Mouse (Mus musculus): ENCODE results near the gene Cacna2d3. TPM values are rescaled to one million over a fixed set of nuclear protein-coding genes. Genes with fewer than 3 reads are reported as not detected.

Gene Cacna2d3
- polyA plus RNA-seq, 1 experiment from 2014 or later, result 37.5 TPM

GRCm38 (mm10) chr14:29051951-29052835 is 669.5 kb downstream of the Cacna2d3 start:
- Histone ChIP-seq H3K9ac (no peak overlapping the region), H3K27ac (replicated peaks) (no peak overlapping the region), H3K27me3 (no peaks in the 10 kb centered on the region), H3K4me3 (replicated peaks) (no peak overlapping the region), H3K4me2 (replicated peaks) (no peak overlapping the region), H3K36me3 (no peaks in the 10 kb centered on the region), H3K9me3 (replicated peaks) (no peaks in the 10 kb centered on the region), H3K4me1 (no peaks in the 10 kb centered on the region)
- 55% methylated on average over 16 of the region's 16 CpGs for WGBS
- no peak for ATAC-seq (ENCODE audit: insufficient number of reproducible peaks, low FRiP score, low TSS enrichment, low read depth)

- no peak for ATAC-seq (ENCODE audit: insufficient number of reproducible peaks, low FRiP score, low TSS enrichment, low read depth)
- Histone ChIP-seq H3K9me3 (replicated peaks) (no peaks in the 10 kb centered on the region), H3K27me3 (no peaks in the 10 kb centered on the region), H3K27ac (replicated peaks) (no peak overlapping the region), H3K4me1 (no peaks in the 10 kb centered on the region), H3K9ac (no peak overlapping the region), H3K4me3 (replicated peaks) (no peak overlapping the region), H3K36me3 (no peaks in the 10 kb centered on the region), H3K4me2 (replicated peaks) (no peak overlapping the region)
- 83% methylated on average over 1 of the region's 1 CpGs for WGBS
Observed at GRCm38 (mm10) chr14:29042355-29042754, 679.3 kb downstream of the Cacna2d3 start.

GRCm38 (mm10) chr14:29041498-29041897 is 680.2 kb downstream of the Cacna2d3 start:
- Histone ChIP-seq H3K4me3 (replicated peaks) (no peak overlapping the region), H3K27ac (replicated peaks) (no peak overlapping the region), H3K36me3 (no peaks in the 10 kb centered on the region), H3K9me3 (replicated peaks) (no peaks in the 10 kb centered on the region), H3K4me2 (replicated peaks) (no peak overlapping the region), H3K4me1 (no peaks in the 10 kb centered on the region), H3K9ac (no peak overlapping the region), H3K27me3 (no peaks in the 10 kb centered on the region)
- WGBS, result 91% methylated on average over 1 of the region's 1 CpGs
- ATAC-seq (ENCODE audit: insufficient number of reproducible peaks, low FRiP score, low TSS enrichment, low read depth), result no peak

GRCm38 (mm10) chr14:29040606-29041364 is 680.9 kb downstream of the Cacna2d3 start:
- Histone ChIP-seq H3K4me1 (no peaks in the 10 kb centered on the region), H3K9me3 (replicated peaks) (no peaks in the 10 kb centered on the region), H3K27me3 (no peaks in the 10 kb centered on the region), H3K4me2 (replicated peaks) (no peak overlapping the region), H3K4me3 (replicated peaks) (no peak overlapping the region), H3K9ac (no peak overlapping the region), H3K36me3 (no peaks in the 10 kb centered on the region), H3K27ac (replicated peaks) (no peak overlapping the region)
- no peak for ATAC-seq (ENCODE audit: insufficient number of reproducible peaks, low FRiP score, low TSS enrichment, low read depth)
- 54% methylated on average over 9 of the region's 9 CpGs for WGBS

- no peak overlapping the region for H3K4me2 ChIP-seq (replicated peaks)
- no peaks in the 10 kb centered on the region for H3K27me3 ChIP-seq
- H3K36me3 ChIP-seq, result no peaks in the 10 kb centered on the region
- H3K4me1 ChIP-seq, result no peaks in the 10 kb centered on the region
- no peak overlapping the region for H3K9ac ChIP-seq
- H3K27ac ChIP-seq (replicated peaks), result no peak overlapping the region
- H3K9me3 ChIP-seq (replicated peaks), result no peaks in the 10 kb centered on the region
- no peak for ATAC-seq (ENCODE audit: insufficient number of reproducible peaks, low FRiP score, low TSS enrichment, low read depth)
- WGBS, result 81% methylated on average over 5 of the region's 5 CpGs
- no peak overlapping the region for H3K4me3 ChIP-seq (replicated peaks)
Observed at GRCm38 (mm10) chr14:29038246-29038645, 683.4 kb downstream of the Cacna2d3 start.

GRCm38 (mm10) chr14:29031858-29032395 is 689.7 kb downstream of the Cacna2d3 start:
- Histone ChIP-seq H3K27ac (replicated peaks) (no peak overlapping the region), H3K27me3 (no peaks in the 10 kb centered on the region), H3K9me3 (replicated peaks) (no peaks in the 10 kb centered on the region), H3K4me1 (peaks cover 31% of the 10 kb centered on the region), H3K9ac (no peak overlapping the region), H3K4me3 (replicated peaks) (no peak overlapping the region), H3K4me2 (replicated peaks) (no peak overlapping the region), H3K36me3 (peaks cover 3% of the 10 kb centered on the region; the same call in 1 of the 2 replicates)
- 66% methylated on average over 1 of the region's 1 CpGs for WGBS
- ATAC-seq (ENCODE audit: insufficient number of reproducible peaks, low FRiP score, low TSS enrichment, low read depth), result no peak

- Histone ChIP-seq H3K4me1 (peaks cover 31% of the 10 kb centered on the region), H3K4me2 (replicated peaks) (no peak overlapping the region), H3K36me3 (peaks cover 3% of the 10 kb centered on the region; the same call in 1 of the 2 replicates), H3K27me3 (no peaks in the 10 kb centered on the region), H3K4me3 (replicated peaks) (no peak overlapping the region), H3K27ac (replicated peaks) (peak overlapping the region; percentile 91), H3K9me3 (replicated peaks) (no peaks in the 10 kb centered on the region), H3K9ac (no peak overlapping the region)
- WGBS, result 25% methylated on average over 9 of the region's 9 CpGs
- ATAC-seq (ENCODE audit: insufficient number of reproducible peaks, low FRiP score, low TSS enrichment, low read depth), result no peak
Observed at GRCm38 (mm10) chr14:29030519-29030918, 691.1 kb downstream of the Cacna2d3 start.

GRCm38 (mm10) chr14:29029896-29030420 is 691.7 kb downstream of the Cacna2d3 start:
- 31% methylated on average over 11 of the region's 11 CpGs for WGBS
- H3K4me2 ChIP-seq (replicated peaks), result no peak overlapping the region
- H3K9ac ChIP-seq, result no peak overlapping the region
- peak overlapping the region; percentile 91 for H3K27ac ChIP-seq (replicated peaks)
- H3K4me1 ChIP-seq, result peaks cover 31% of the 10 kb centered on the region
- H3K4me3 ChIP-seq (replicated peaks), result no peak overlapping the region
- ATAC-seq (ENCODE audit: insufficient number of reproducible peaks, low FRiP score, low TSS enrichment, low read depth), result no peak
- H3K27me3 ChIP-seq, result no peaks in the 10 kb centered on the region
- peaks cover 3% of the 10 kb centered on the region; the same call in 1 of the 2 replicates for H3K36me3 ChIP-seq
- H3K9me3 ChIP-seq (replicated peaks), result no peaks in the 10 kb centered on the region

GRCm38 (mm10) chr14:29029107-29029469 is 692.6 kb downstream of the Cacna2d3 start:
- 24% methylated on average over 2 of the region's 2 CpGs for WGBS
- ATAC-seq (ENCODE audit: insufficient number of reproducible peaks, low FRiP score, low TSS enrichment, low read depth), result peak; percentile 80
- no peak overlapping the region for H3K4me3 ChIP-seq (replicated peaks)
- H3K9me3 ChIP-seq (replicated peaks), result no peaks in the 10 kb centered on the region
- H3K27ac ChIP-seq (replicated peaks), result peak overlapping the region; percentile 91
- peaks cover 31% of the 10 kb centered on the region for H3K4me1 ChIP-seq
- H3K27me3 ChIP-seq, result no peaks in the 10 kb centered on the region
- no peak overlapping the region for H3K4me2 ChIP-seq (replicated peaks)
- H3K36me3 ChIP-seq, result peaks cover 3% of the 10 kb centered on the region; the same call in 1 of the 2 replicates
- H3K9ac ChIP-seq, result no peak overlapping the region

- Histone ChIP-seq H3K27ac (replicated peaks) (peak overlapping the region; percentile 91), H3K4me2 (replicated peaks) (peak overlapping the region; percentile 34)
- peak; percentile 72 for ATAC-seq (ENCODE audit: insufficient number of reproducible peaks, low FRiP score, low TSS enrichment, low read depth)
Observed at GRCm38 (mm10) chr14:29028391-29029106, 693.1 kb downstream of the Cacna2d3 start.

More at GRCm38 (mm10) chr14:29028391-29029106, 693.1 kb downstream of the Cacna2d3 start:
- no peak overlapping the region for H3K4me3 ChIP-seq (replicated peaks)
- no peaks in the 10 kb centered on the region for H3K9me3 ChIP-seq (replicated peaks)
- peaks cover 31% of the 10 kb centered on the region for H3K4me1 ChIP-seq
- no peaks in the 10 kb centered on the region for H3K27me3 ChIP-seq
- 26% methylated on average over 6 of the region's 6 CpGs for WGBS
- H3K36me3 ChIP-seq, result peaks cover 3% of the 10 kb centered on the region; the same call in 1 of the 2 replicates
- H3K9ac ChIP-seq, result no peak overlapping the region

Data from embryonic facial prominence, embryonic 15.5 days (tissue).